Mouse (Mus musculus): ENCODE measurements around the gene Arhgap4. TPM values are rescaled to one million over a fixed set of nuclear protein-coding genes. Genes with fewer than 3 reads are reported as not detected.

Gene Arhgap4
- polyA plus RNA-seq, 1 experiment from 2014 or later = 5.7 TPM

Other genes starting within 250 kb of the Arhgap4 start
- 7.4 and 9.2 TPM in 2 replicates for gene Slc6a8, start 248.7 kb downstream of the Arhgap4 start, polyA plus RNA-seq (2015; fragmentation: Nextera tagmentation; extraction: Ambion mirVana)
- gene Bcap31, start 205.7 kb downstream of the Arhgap4 start, polyA plus RNA-seq (2015; fragmentation: Nextera tagmentation; extraction: Ambion mirVana) = 325 and 331 TPM in 2 replicates
- gene Abcd1, start 205.3 kb downstream of the Arhgap4 start, polyA plus RNA-seq (2015; fragmentation: Nextera tagmentation; extraction: Ambion mirVana) = 25.6 and 31.0 TPM in 2 replicates
- 0.33 and 0.46 TPM in 2 replicates for gene Plxnb3, start 164.8 kb downstream of the Arhgap4 start, polyA plus RNA-seq (2015; fragmentation: Nextera tagmentation; extraction: Ambion mirVana)
- gene Srpk3, start 147.5 kb downstream of the Arhgap4 start, polyA plus RNA-seq (2015; fragmentation: Nextera tagmentation; extraction: Ambion mirVana) = 0.99 and 1.9 TPM in 2 replicates
- 267 and 269 TPM in 2 replicates for gene Idh3g, start 135.0 kb downstream of the Arhgap4 start, polyA plus RNA-seq (2015; fragmentation: Nextera tagmentation; extraction: Ambion mirVana)
- 269 TPM in 2 replicates for gene Ssr4, start 134.8 kb downstream of the Arhgap4 start, polyA plus RNA-seq (2015; fragmentation: Nextera tagmentation; extraction: Ambion mirVana)
- gene Pdzd4, start 96.9 kb downstream of the Arhgap4 start, polyA plus RNA-seq (2015; fragmentation: Nextera tagmentation; extraction: Ambion mirVana) = 0.39 and 0.53 TPM in 2 replicates
- gene Avpr2, start 29.8 kb downstream of the Arhgap4 start, polyA plus RNA-seq (2015; fragmentation: Nextera tagmentation; extraction: Ambion mirVana) = 0.06 and 0.17 TPM in 2 replicates
- gene L1cam, start 25.8 kb downstream of the Arhgap4 start, polyA plus RNA-seq (2015; fragmentation: Nextera tagmentation; extraction: Ambion mirVana) = 6.9 and 8.8 TPM in 2 replicates
- 170 and 184 TPM in 2 replicates for gene Naa10, start 74 bp upstream of the Arhgap4 start, polyA plus RNA-seq (2015; fragmentation: Nextera tagmentation; extraction: Ambion mirVana)
- 351 and 523 TPM in 2 replicates for gene Renbp, start 9.0 kb upstream of the Arhgap4 start, polyA plus RNA-seq (2015; fragmentation: Nextera tagmentation; extraction: Ambion mirVana)
- gene Hcfc1, start 44.5 kb upstream of the Arhgap4 start, polyA plus RNA-seq (2015; fragmentation: Nextera tagmentation; extraction: Ambion mirVana) = 33.8 and 34.2 TPM in 2 replicates
- gene Irak1, start 102.0 kb upstream of the Arhgap4 start, polyA plus RNA-seq (2015; fragmentation: Nextera tagmentation; extraction: Ambion mirVana) = 50.4 and 51.7 TPM in 2 replicates
- gene Opn1mw, start 205.6 kb upstream of the Arhgap4 start, polyA plus RNA-seq (2015; fragmentation: Nextera tagmentation; extraction: Ambion mirVana) = not detected in 2 replicates
- 10.0 and 10.1 TPM in 2 replicates for gene Mecp2, start 213.5 kb upstream of the Arhgap4 start, polyA plus RNA-seq (2015; fragmentation: Nextera tagmentation; extraction: Ambion mirVana)
- gene Tex28, start 246.0 kb upstream of the Arhgap4 start, polyA plus RNA-seq (2015; fragmentation: Nextera tagmentation; extraction: Ambion mirVana) = not detected in 2 replicates

Measured in intestine, embryonic 16.5 days (tissue).